Mouse (Mus musculus) testis, postnatal 10 days (tissue): ENCODE results near the gene Pgpep1l.
"Not testable (repeated sequence)": the region's sequence is repeated elsewhere in the genome, so short reads cannot be mapped to it uniquely, and the experiment has no call there.

ENCODE experiments used
- DNase-seq: peaks from one replicate; pipeline ENCODE4 v3.0.0; 2021; ENCODE audit warnings: low spot score

Pgpep1l gene

DNA sequence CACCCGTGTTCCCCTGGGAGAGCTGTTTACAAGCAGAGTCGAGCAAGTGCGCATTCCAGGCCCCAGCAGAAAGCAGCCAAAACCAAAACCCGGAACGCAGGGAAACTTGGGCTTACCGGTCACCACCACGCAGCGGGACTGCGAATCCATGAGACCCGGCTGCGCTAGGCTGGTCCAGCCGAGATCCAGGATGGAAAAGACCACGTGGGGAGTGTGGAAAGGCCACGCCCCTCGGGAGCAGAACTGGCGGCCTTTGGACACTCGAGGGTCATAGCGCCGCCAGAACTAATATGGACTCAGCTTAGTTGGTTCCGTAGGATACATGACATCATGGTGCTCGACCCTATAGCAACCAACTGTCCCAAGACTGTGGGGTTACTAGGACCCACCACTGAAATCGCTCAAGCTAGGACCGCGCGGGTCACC is at the start of gene Pgpep1l:
Gene Pgpep1l, minus strand, starts transcription at position 206 of the 426 bp plus-strand sequence.
- DNase-seq = peak; percentile 68

DNA sequence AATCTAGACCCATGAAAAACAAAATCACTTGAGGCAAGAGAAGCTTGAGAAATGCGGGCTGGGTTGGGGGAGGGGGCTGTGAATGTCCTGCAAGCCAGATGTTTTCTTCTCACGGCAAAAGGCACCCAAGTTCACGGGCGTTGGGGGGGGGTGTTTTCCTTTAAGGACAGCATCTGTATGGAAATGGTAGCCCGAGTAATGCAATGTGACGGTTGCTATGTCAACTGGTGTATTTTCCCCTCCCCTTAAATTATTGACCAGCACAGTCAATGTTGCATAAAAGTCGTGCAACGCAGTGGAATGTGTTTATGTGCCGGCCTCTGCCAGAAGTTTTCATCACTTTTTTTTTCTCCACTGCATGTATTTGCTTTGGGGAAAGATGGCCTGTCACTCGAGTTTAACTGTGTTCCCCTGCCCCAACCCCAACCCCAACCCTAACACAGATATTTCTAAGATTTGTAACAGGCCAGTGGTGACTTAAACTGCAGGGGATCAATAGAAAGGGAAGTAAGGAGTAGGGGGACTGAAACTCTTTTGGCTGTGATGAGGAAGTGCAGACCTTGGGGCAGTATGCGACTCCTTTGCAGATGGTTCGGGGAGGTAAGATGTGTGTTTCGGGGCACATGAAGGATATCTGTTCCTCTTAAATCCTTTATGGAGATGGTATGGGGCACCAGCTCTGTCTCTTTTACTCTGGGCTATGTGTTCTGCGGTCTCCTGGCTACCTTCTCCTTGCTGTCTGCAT is 49.2 kb upstream of the Pgpep1l start:
- no peak for DNase-seq

- no peak for DNase-seq
These were observed 48.4 kb upstream of the Pgpep1l start for GRCm38 (mm10) chr7:68312395-68312794.

DNA sequence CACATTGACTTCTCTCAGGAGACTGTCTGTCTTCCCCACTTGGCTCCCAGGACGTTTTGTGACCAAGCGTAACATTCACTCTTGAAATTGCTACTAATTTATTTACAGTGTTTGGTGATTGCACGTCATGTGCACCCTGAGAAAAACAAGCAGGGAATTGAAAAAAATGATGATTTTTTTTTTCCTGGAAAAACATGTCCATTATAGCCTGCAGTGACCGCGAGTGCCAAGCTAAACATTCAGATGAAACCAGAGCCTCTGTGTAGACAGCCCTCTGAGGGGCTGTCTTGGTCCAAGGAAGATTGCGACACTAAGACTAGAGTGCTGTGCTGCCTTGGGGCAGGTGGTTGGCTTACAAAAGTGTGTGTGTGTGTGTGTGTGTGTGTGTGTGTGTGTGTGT is 47.4 kb upstream of the Pgpep1l start:
- DNase-seq = no peak

DNA sequence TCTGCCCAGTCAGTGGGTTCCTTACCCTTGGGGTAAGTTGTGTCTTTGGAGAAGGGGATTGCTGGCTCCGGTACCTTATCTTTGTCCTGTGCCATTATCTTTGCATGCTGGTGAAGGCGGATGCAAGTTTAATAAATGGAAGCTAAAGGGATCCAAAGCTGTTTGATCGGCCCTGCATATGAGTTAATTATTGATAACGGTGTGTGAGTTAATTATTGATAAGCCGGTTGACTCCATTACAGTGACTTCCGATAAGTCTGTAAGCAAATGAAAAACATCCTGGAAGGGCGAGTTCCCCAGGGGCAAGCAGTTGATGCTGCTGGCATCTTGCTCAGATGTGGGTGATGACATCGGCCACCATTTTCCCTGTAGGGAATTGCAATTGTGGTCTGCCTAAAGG is 42.7 kb upstream of the Pgpep1l start:
- no peak for DNase-seq

DNA sequence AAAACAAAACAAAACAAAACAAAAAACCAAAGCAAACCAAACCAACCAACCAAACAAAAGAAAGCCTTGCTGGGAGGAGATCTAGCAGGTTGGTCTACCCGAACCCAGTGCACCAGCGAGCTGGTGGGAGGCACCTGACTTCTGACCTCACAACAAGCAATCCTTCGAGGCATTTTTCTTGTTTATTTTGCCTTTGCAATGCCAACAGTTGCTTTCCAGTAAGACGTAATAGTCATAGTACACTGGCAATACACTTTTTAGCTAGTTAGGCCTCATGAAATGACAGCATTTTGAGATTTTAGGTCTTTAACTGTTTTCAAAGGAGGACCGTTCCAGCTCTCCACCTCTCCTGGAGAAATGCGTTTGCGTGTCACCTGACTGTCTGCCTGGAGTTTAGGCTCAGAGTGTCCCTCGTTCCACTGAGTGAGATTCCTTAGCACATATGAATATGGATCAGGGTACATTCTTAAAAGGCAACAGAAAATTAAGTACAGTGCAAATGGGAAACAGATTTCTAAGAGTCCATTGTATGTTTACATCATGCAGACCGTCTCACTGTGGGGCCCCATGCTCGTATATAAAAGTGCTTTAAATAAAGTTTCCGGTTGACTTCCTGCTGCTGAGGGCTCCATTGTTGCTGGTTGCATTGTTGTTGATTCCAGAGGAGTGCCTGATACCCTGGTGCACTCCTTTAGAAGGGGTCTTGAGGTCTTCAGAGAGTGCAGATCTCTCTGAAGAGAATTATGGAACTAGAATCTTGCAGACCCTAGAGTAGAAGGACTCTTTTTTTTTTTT is 41.9 kb upstream of the Pgpep1l start:
- DNase-seq = no peak

GRCm38 (mm10) chr7:68303685-68304084 is 39.7 kb upstream of the Pgpep1l start:
- no peak for DNase-seq

DNA sequence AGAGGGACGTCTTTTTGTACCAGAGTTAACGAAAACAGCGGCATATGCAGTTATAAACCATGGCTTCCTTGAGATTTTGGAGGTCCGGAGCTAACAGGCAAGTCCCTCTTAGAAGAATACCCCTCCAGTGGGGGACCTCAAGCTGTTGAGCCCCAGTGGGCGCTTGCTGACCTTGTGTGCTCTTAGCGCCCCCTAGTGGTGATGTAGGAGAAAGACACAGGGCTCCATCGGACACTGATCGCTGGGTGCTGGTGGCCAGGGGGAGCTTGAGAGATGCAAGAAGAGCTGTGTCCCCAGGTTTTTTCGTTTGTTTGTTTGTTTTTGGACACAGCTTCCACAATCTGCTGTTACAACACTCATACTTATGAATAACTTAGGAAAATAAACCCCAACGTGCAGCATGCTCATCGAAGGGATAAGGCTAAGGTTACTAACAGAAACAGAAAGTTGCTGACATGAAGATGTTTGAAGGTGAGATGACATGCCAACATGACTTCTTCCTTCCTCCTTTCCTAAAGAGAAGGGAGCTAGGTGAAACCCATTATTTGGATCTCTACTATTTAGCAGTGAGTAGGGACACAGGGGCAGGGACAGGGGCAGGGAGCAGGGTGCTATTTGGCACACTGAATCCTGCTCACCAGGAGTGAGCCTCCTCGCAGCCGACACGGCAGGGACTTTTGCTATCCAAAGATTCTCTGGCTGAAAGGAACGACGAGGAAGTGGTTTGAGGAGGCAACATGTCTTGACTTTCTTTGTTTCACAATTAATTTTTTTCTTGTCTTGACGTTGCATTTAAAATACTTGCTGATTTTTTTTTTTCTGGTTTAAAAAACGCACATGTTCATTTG is 38.8 kb upstream of the Pgpep1l start:
- DNase-seq = peak; percentile 77

- no peak for DNase-seq
These were observed 37.1 kb upstream of the Pgpep1l start for GRCm38 (mm10) chr7:68301160-68301559.

- no peak for DNase-seq
These were observed 34.5 kb upstream of the Pgpep1l start for GRCm38 (mm10) chr7:68298381-68299076.

DNA sequence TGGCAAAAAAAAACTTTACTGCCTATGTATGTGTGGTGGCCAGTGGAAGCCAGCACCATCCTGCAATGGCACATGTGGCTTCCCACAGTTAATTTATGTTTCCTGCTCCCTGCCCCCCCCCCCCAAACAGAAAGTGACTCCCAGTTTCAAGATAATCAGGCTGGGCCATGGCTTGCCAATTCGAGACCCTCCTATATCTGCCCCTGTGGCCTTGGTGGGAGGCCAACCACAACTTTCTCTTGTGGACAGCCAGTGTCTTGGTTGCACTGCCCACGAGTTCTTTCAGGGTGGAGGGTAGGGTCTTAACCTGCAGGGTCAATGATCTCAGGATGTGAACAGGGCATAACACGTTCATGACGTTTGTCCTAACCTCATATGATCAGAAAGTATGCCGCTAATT is 32.5 kb upstream of the Pgpep1l start:
- no peak for DNase-seq

GRCm38 (mm10) chr7:68293997-68294789 is 30.2 kb upstream of the Pgpep1l start:
- no peak for DNase-seq

DNA sequence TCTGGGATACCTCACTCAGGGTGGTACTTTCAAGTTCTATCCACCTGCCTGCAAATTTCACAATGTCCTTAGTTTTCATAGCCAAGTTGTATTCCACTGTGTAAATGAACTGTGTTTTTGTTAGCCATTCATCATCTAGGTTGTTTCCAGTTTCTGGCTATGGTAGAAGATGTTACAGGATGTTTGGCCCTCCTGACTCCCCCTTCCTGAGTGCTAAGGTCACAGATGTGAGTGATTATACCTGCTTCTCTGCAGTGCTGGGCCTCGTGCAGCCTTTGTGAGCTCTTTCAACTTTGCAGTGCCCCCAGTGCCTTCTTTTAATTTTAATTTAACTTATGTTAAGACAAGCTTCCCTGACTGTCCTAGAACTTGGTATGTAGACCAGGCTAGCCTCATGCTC is 27.6 kb upstream of the Pgpep1l start:
- no peak for DNase-seq

- DNase-seq = no peak
These were observed 25.0 kb upstream of the Pgpep1l start for GRCm38 (mm10) chr7:68289081-68289480.

- not testable (repeated sequence) for DNase-seq
These were observed 24.0 kb upstream of the Pgpep1l start for GRCm38 (mm10) chr7:68288000-68288399.

GRCm38 (mm10) chr7:68287582-68287981 is 23.5 kb upstream of the Pgpep1l start:
- no peak for DNase-seq

- DNase-seq = no peak
These were observed 22.8 kb upstream of the Pgpep1l start for GRCm38 (mm10) chr7:68286526-68287481.

DNA sequence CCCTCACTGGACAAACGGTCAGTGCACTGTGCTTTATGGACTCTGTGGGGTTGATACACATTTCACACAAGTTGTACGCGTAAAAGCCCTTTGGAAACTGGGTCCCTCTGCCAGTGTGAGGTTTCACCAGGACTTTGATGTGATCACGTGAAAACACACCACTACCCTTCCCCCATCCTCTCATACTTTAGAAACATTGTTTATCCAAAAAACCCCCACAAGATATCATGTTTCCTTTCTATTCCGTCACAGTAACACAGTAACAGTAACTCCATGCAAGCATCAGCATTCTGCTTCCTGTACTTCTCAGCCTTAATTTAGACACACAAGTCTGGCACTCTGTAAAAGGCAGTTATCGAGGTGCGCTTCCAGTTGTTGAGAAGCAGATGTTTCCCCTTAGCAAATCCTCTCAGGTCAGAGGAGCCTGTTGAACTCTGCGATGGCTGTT is 21.8 kb upstream of the Pgpep1l start:
- DNase-seq = no peak

- DNase-seq = no peak
These were observed 19.7 kb upstream of the Pgpep1l start for GRCm38 (mm10) chr7:68283776-68284175.

DNA sequence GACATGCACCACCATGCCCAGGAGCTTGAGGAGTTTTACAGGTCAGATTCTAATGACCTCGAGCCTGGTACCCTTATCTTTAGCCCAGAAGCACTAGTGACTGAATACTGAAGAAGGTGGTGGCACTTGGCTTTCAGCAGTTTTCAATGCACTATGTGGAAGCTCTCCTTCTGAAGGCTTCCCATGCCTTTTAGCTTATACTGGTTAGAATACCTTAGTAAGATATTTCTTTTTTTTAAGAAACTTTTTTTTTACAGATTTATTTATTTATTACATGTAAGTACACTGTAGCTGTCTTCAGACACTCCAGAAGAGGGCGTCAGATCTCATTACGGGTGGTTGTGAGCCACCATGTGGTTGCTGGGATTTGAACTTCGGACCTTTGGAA is 19.1 kb upstream of the Pgpep1l start:
- DNase-seq = not testable (repeated sequence)
